Mouse (Mus musculus): ENCODE data around the gene Hikeshi.

The Hikeshi gene

GRCm38 (mm10) chr7:89913432-89914158 is 27.4 kb downstream of the Hikeshi start:
- no peak for DNase-seq (ENCODE audit: low read depth, low spot score)

- DNase-seq (ENCODE audit: low read depth, low spot score): no peak
Observed at GRCm38 (mm10) chr7:89912356-89912755, 28.6 kb downstream of the Hikeshi start.

GRCm38 (mm10) chr7:89909711-89910110 is 31.3 kb downstream of the Hikeshi start:
- DNase-seq (ENCODE audit: low read depth, low spot score): no peak

GRCm38 (mm10) chr7:89908899-89909621 is 31.9 kb downstream of the Hikeshi start:
- DNase-seq (ENCODE audit: low read depth, low spot score): no peak

DNA sequence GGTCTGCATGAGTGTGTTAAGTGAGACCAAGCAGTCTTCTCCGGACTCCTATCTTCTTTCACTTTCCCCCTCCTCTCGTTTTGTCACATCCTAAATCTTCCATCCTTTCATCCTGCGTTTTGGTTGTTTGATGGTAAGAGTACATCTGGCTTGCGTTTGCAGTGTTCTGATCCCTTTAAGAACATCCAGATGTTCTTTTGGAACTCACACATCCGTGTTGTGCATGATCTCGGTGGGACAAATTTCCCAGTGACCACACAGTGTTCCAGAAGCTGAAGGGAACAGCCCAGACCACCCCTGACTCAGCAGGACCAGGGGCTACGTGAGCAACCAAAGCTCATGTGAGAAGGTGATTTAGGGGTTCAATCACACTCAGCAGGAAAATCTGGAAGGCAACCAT is 32.6 kb downstream of the Hikeshi start:
- DNase-seq (ENCODE audit: low read depth, low spot score): no peak

GRCm38 (mm10) chr7:89907950-89908349 is 33.1 kb downstream of the Hikeshi start:
- DNase-seq (ENCODE audit: low read depth, low spot score): peak; percentile 62

DNA sequence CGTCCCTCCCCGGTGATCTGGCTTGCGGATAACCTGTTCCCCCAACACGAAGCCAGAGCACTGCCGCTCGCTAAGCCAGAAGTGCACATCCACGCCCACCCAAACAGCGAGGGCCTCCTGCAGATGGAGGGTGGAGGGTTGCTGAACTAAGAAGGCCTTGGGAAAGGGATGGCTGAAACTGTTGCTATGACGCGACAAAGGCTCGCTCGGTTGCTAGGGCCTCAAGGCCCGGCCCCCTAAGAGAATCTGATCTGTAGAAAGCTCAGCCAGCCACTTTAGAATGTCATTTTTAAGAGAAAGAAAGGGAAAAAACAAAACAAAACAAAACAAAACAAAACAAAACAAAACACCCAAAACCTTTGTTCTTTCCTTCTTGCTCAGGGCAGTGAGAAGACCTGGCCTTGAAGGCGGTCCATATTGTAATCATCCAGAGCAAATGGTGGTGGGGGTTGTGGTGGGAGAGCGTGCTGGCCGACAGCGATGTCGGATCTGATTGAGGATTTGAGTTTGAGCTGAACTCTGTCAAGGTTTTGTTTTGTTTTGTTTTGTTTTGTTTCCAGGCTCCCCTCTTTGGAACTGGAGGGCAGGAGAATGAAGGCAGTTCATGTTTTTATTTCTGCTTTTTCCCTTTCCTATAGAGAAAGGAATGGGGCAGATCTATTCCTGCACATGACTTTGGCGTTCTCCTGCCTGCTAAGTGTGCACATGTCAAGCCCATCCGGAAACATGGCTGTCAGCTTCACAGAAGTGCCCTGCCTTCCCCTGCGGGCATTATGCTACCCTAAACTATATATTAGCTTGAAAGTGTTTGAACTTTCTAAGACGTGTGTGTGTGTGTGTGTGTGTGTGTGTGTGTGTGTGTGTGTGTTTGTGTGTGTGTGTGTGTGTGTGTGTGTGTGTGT is 37.3 kb downstream of the Hikeshi start, which contains the start of gene Ccdc81:
TSS of gene Ccdc81 (minus strand) at position 188 of the 902 bp plus-strand sequence.
- no peak for DNase-seq (ENCODE audit: low read depth, low spot score)

DNA sequence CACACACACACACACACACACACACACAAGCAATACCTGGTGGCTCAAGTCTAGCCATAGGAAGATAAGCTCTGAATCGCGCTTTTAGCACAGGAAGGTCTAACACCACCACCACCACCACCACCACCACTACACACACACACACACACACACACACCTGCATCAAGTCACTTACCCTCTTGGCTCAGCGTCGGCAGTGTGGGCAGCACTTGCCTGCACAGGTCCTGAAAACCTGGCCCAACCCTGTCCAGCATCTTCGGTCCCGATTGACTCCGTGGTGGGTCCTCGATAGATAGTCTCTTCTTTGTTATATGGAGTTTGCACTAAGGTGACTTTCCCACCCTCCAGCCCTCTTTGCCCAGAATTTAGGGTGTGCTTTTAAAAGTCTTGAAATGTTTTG is 38.0 kb downstream of the Hikeshi start:
- no peak for DNase-seq (ENCODE audit: low read depth, low spot score)

GRCm38 (mm10) chr7:89891856-89892255 is 49.1 kb downstream of the Hikeshi start:
- peak; percentile 8 for DNase-seq (ENCODE audit: low read depth, low spot score)

DNA sequence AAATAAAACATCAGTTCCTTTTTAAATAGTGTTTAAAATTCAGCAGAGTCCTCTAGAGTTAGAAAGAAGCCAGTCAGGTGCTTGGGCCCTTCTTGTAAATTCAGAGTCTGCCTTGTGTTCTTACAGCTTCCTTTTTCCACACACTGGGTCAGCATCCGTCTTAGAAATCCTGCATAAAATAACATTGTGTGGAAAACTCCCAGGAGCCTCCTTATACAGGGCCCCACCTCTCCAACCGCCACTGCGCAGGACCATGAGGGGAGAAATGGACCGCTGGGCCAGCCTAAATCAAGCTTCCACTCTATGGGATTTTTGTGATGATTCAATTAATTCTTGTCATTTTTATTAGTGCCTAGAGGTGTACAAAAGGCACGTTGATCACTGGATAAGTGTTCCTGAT is 49.6 kb downstream of the Hikeshi start:
- DNase-seq (ENCODE audit: low read depth, low spot score): no peak

- DNase-seq (ENCODE audit: low read depth, low spot score): no peak
Observed at GRCm38 (mm10) chr7:89884551-89884950, 56.5 kb downstream of the Hikeshi start.

DNA sequence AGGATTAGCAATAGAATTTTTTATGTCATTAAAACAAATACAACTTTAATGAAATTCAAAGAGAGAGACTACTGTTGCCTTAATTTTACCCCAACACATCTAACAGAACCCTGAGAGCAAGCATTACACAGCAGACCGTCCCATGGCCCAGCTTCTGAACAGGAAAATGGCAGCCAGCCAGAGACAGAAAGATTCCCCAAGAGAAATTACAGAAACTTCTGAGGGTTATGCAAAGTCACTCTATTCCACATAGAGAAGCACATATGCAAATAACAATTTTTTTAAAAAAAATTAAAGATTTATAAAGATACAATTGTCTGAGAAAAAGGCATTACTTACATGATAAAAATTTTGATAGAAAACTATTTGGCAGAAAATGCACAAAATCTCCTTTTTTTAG is 61.3 kb downstream of the Hikeshi start:
- no peak for DNase-seq (ENCODE audit: low read depth, low spot score)
